Mouse (Mus musculus): Measurements from ENCODE around the gene Htr2c.

DNA sequence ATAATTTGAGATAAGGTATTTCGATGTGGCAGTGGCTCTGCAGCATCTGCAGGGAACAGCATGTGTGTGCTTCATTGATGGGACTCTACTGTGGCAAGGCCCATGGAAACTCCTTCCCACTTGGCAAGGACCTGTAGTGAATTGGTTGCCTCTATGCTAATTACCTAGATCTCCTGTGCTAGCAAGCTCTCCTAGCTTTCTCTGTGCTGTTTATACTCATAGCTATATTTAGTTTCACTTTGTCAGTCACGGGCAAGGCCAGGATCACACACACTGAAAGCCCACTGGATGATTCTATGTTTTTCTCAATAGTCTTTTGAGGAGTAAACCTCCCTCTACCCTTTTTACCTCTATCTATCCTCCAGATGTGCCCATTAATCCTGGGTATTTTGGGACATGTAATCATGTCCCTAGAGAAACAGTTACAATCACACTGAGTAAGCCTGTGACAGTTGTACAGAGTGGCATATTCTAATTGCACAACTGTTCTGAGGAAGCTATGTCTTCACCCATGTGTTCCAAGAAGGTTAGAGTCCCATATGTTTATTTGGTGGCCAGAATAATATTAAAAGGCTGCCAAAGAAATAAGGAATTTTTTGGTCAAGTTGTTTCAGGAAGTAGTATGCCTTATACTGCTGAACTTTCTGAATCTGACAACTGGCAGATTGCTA is 16.0 kb upstream of the Htr2c start:
- TF ChIP-seq CTCF (IDR thresholded peaks at IDR 0.05; ENCODE audit: low read depth) (no peak), EP300 (IDR thresholded peaks at IDR 0.05; ENCODE audit: low read depth) (no peak)
